Mouse (Mus musculus) myocyte (in vitro differentiated cells): ENCODE measurements around the gene Nxpe4.

Experiments used
- MYOD1 ChIP-seq, 3 experiments: IDR thresholded peaks; one replicate each; pipeline ENCODE4 v1.6.1; 2011; ENCODE audit warnings: control low read depth in 2 of 3, low read depth in 2 of 3, mild to moderate bottlenecking in 2 of 3, moderate library complexity in 1 of 3; ENCODE audit not compliant: insufficient read length in 2 of 3, control insufficient read depth in 1 of 3
- POLR2A ChIP-seq: IDR thresholded peaks from one replicate; pipeline ENCODE4 v1.6.1; 2011; ENCODE audit warnings: low read depth, mild to moderate bottlenecking, control low read depth, moderate library complexity; ENCODE audit not compliant: insufficient read length
- USF1 ChIP-seq: IDR thresholded peaks from one replicate; pipeline ENCODE4 v1.6.1; 2011; ENCODE audit warnings: low read depth, mild to moderate bottlenecking, control low read depth, moderate library complexity

- TF ChIP-seq POLR2A = no peak
- no peak for TF ChIP-seq USF1
- TF ChIP-seq MYOD1 (IDR thresholded peaks at IDR 0.05; ENCODE audit: control insufficient read depth in 1 of 3, insufficient read length in 2 of 3, low read depth in 2 of 3) = no peak
These were observed 104.6 kb downstream of the Nxpe4 start for GRCm38 (mm10) chr9:48266286-48267027.
